Mouse (Mus musculus) limb, embryonic 14.5 days (tissue): ENCODE measurements at regions not wholly inside any gene's neighbourhood (a gene's known extent, or its start where the extent isn't known, plus 50 kb on each side); places are given as distances from the start of the nearest gene placed in this dataset.

Experiments
- ATAC-seq: fragments of 200-750 bp; cut with Nextera tagmentation; 2 replicates; pipeline ENCODE4 v1.8.0; 2017; ENCODE audit warnings: low read depth, moderate number of reproducible peaks, moderate TSS enrichment; ENCODE audit not compliant: low FRiP score
- DNase-seq: peaks from one replicate; pipeline ENCODE4 v3.0.0-alpha.2; 2015; ENCODE audit warnings: low spot score
- H3K27ac ChIP-seq: fragments of 300-500 bp; sonication (generic); replicated peaks from 2 replicates; pipeline ENCODE4 v1.5.1; 2014; ENCODE audit warnings: low read depth, mild to moderate bottlenecking, low read length, moderate library complexity, mixed read lengths
- H3K27me3 ChIP-seq: fragments of 300-500 bp; sonication (generic); 2 replicates; pipeline ENCODE4 v1.6.1; 2014; ENCODE audit warnings: low read length, mixed read lengths; ENCODE audit not compliant: control insufficient read depth, insufficient read depth
- H3K36me3 ChIP-seq: fragments of 300-500 bp; sonication (generic); 2 replicates; pipeline ENCODE4 v1.6.1; 2014; ENCODE audit warnings: mild to moderate bottlenecking, low read length, moderate library complexity, mixed read lengths; ENCODE audit not compliant: control insufficient read depth, insufficient read depth
- H3K4me1 ChIP-seq: fragments of 300-500 bp; sonication (generic); 2 replicates; pipeline ENCODE4 v1.6.1; 2014; ENCODE audit warnings: antibody characterized with exemption, low read length, mixed read lengths; ENCODE audit not compliant: control insufficient read depth, insufficient read depth
- H3K4me2 ChIP-seq: fragments of 300-500 bp; sonication (generic); replicated peaks from 2 replicates; pipeline ENCODE4 v1.6.1; 2014; ENCODE audit warnings: low read depth, mild to moderate bottlenecking, low read length, moderate library complexity; ENCODE audit not compliant: severe bottlenecking
- H3K4me3 ChIP-seq: fragments of 300-500 bp; sonication (generic); replicated peaks from 2 replicates; pipeline ENCODE4 v1.5.1; 2014; ENCODE audit warnings: low read length
- H3K9ac ChIP-seq: fragments of 300-500 bp; sonication (generic); 2 replicates; pipeline ENCODE4 v1.6.1; 2014; ENCODE audit warnings: mild to moderate bottlenecking, low read depth, low read length, moderate library complexity; ENCODE audit not compliant: severe bottlenecking
- H3K9me3 ChIP-seq: fragments of 300-500 bp; sonication (generic); 2 replicates; pipeline ENCODE4 v1.6.1; 2016; ENCODE audit warnings: low read length; ENCODE audit not compliant: control insufficient read depth
- POLR2A ChIP-seq: fragments of 200-500 bp; IDR thresholded peaks from 2 replicates; pipeline ENCODE4 v1.8.0; 2012; ENCODE audit warnings: inconsistent platforms, mild to moderate bottlenecking, moderate library complexity, borderline replicate concordance; ENCODE audit not compliant: insufficient read depth, insufficient read length; ENCODE audit errors: extremely low read depth
- WGBS: fragments of 180-500 bp; shearing (Covaris S2); extraction: QIAGEN DNeasy Blood & Tissue Kit; methylation state at CpG from one replicate; pipeline ENCODE4 v1.1.7; 2014; 5-methylcytosine and 5-hydroxymethylcytosine counted together

- no peak for ATAC-seq
- TF ChIP-seq POLR2A: no peak
- no peak for DNase-seq
- Histone ChIP-seq H3K27me3 (no peaks in the 10 kb centered on the region), H3K9ac (no peak overlapping the region), H3K27ac (no peak overlapping the region), H3K4me2 (no peak overlapping the region), H3K9me3 (no peaks in the 10 kb centered on the region), H3K4me1 (no peaks in the 10 kb centered on the region), H3K36me3 (no peaks in the 10 kb centered on the region), H3K4me3 (no peak overlapping the region)
- WGBS: 79% methylated on average over 3 of the region's 3 CpGs
Measured at GRCm38 (mm10) chr15:13765411-13765810, 591.9 kb upstream of the Cdh6 start.

- Histone ChIP-seq H3K27me3 (no peaks in the 10 kb centered on the region), H3K36me3 (no peaks in the 10 kb centered on the region), H3K4me2 (no peak overlapping the region), H3K9ac (no peak overlapping the region), H3K9me3 (no peaks in the 10 kb centered on the region), H3K27ac (no peak overlapping the region), H3K4me3 (no peak overlapping the region), H3K4me1 (no peaks in the 10 kb centered on the region)
- WGBS: 84% methylated on average over 1 of the region's 1 CpGs
- DNase-seq (no peak), ATAC-seq (no peak)
- TF ChIP-seq POLR2A: no peak
Measured at GRCm38 (mm10) chr15:13764587-13764986, 591.1 kb upstream of the Cdh6 start.

- H3K27me3 ChIP-seq: no peaks in the 10 kb centered on the region
- no peak overlapping the region for H3K4me3 ChIP-seq
- no peak for DNase-seq
- H3K9me3 ChIP-seq: no peaks in the 10 kb centered on the region
- WGBS: 63% methylated on average over 2 of the region's 2 CpGs
- H3K27ac ChIP-seq: no peak overlapping the region
- H3K4me1 ChIP-seq: no peaks in the 10 kb centered on the region
- H3K9ac ChIP-seq: no peak overlapping the region
- no peak overlapping the region for H3K4me2 ChIP-seq
- H3K36me3 ChIP-seq: no peaks in the 10 kb centered on the region
- ATAC-seq: no peak
- no peak for TF ChIP-seq POLR2A
Measured at GRCm38 (mm10) chr15:13746559-13746958, 573.1 kb upstream of the Cdh6 start.

- H3K27me3 ChIP-seq: no peaks in the 10 kb centered on the region
- H3K9ac ChIP-seq: no peak overlapping the region
- DNase-seq (no peak), ATAC-seq (no peak)
- H3K4me3 ChIP-seq: no peak overlapping the region
- H3K27ac ChIP-seq: no peak overlapping the region
- no peak for TF ChIP-seq POLR2A
- no peaks in the 10 kb centered on the region for H3K36me3 ChIP-seq
- H3K9me3 ChIP-seq: no peaks in the 10 kb centered on the region
- H3K4me2 ChIP-seq: no peak overlapping the region
- H3K4me1 ChIP-seq: no peaks in the 10 kb centered on the region
Measured at GRCm38 (mm10) chr15:13706276-13706675, 532.8 kb upstream of the Cdh6 start.

GRCm38 (mm10) chr15:13705187-13705586 is 531.7 kb upstream of the Cdh6 start:
- WGBS: 96% methylated on average over 4 of the region's 4 CpGs
- ATAC-seq (no peak), DNase-seq (no peak)

GRCm38 (mm10) chr15:13668193-13668592 is 494.7 kb upstream of the Cdh6 start:
- Histone ChIP-seq H3K4me3 (no peak overlapping the region), H3K27ac (no peak overlapping the region), H3K4me2 (no peak overlapping the region), H3K9me3 (no peaks in the 10 kb centered on the region), H3K4me1 (no peaks in the 10 kb centered on the region), H3K27me3 (no peaks in the 10 kb centered on the region), H3K36me3 (no peaks in the 10 kb centered on the region), H3K9ac (no peak overlapping the region)
- TF ChIP-seq POLR2A: no peak
- DNase-seq (no peak), ATAC-seq (no peak)
- WGBS: 89% methylated on average over 3 of the region's 3 CpGs

More at GRCm38 (mm10) chr15:13705187-13705586, 531.7 kb upstream of the Cdh6 start:
- H3K4me2 ChIP-seq: no peak overlapping the region
- no peak overlapping the region for H3K27ac ChIP-seq
- H3K9me3 ChIP-seq: no peaks in the 10 kb centered on the region
- no peak overlapping the region for H3K9ac ChIP-seq
- H3K27me3 ChIP-seq: no peaks in the 10 kb centered on the region
- H3K36me3 ChIP-seq: no peaks in the 10 kb centered on the region
- no peak overlapping the region for H3K4me3 ChIP-seq
- H3K4me1 ChIP-seq: no peaks in the 10 kb centered on the region
- no peak for TF ChIP-seq POLR2A
